1 mouse cellular context compared by ENCODE assay signal in the genomic region with DNA sequence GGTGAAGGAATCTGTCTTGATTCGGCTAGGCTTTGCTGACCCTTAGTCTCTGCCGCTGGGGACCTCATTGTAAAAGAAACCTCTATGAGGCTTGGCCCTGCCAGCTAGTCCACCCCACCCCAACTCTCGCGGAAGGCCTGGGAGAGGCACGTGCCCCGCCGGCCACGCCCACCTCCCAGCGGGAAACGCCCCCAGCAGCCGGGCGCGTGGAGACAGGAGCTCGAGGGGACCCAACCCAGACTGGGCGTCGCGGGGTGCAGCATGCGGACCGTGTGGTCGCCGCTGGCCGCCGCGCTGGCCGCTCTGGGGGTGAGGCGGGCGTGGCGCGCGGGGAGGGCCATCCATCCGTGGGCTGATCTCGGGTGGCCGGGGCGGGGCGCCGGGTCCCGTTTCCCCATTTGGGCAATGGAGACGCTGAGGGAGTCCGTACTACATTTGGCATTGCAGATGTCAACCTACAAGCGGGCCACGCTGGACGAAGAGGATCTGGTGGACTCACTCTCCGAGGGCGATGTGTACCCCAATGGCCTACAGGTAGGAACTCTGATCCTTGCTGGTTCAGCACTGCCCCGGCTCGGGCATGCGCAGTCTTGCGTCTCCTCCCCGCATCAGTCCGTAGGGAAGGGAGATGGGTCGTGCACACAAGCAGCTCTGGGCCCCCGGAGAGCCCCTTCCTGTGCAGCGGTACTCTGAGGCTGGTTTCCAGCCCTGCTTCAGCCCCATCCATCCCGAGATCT.
TF ChIP-seq lines count a peak whose summit lies in the region.

No protein-coding gene starts in this region.

TF ChIP-seq in MEL, 35 proteins besides CTCF, POLR2A, EP300 and RAD21 (continued from another document):
- TF ChIP-seq NELFE (IDR thresholded peaks at IDR 0.05; ENCODE audit: low read depth, low read length) (peak; percentile 78), MAX (IDR thresholded peaks at IDR 0.05; ENCODE audit: low read length) (peak; percentile 95), MYC (IDR thresholded peaks at IDR 0.05; ENCODE audit: low read depth, low read length) (0 out of 2 replicates have a peak, but pooled peaks have one; percentile 55), MXI1 (IDR thresholded peaks at IDR 0.05; ENCODE audit: low read depth, low read length) (peak; percentile 94), TAL1 (IDR thresholded peaks at IDR 0.05; ENCODE audit: low read length) (no peak), HCFC1 (IDR thresholded peaks at IDR 0.05; ENCODE audit: low read depth, low read length) (0 out of 2 replicates have a peak, but pooled peaks have one; percentile 39), TBP (IDR thresholded peaks at IDR 0.05; ENCODE audit: low read depth, low read length) (0 out of 2 replicates have a peak, but pooled peaks have one; percentile 20), ZMIZ1 (IDR thresholded peaks at IDR 0.05; ENCODE audit: low read depth, low read length) (peak; percentile 27; the same call in 1 of the 2 replicates), USF2 (IDR thresholded peaks at IDR 0.05; ENCODE audit: borderline replicate concordance in 1 of 2, insufficient read depth in 1 of 2, low read depth in 1 of 2, low read length in 2 of 2) (peak in 1 of 2 experiments; percentile 78; a peak in 2 of 4 replicates), NRF1 (IDR thresholded peaks at IDR 0.05; ENCODE audit: insufficient read depth, low read depth, low read length, poor library complexity, severe bottlenecking) (peak; percentile 75), RCOR1 (IDR thresholded peaks at IDR 0.05; ENCODE audit: low read depth, low read length) (no peak), ELF1 (IDR thresholded peaks at IDR 0.05; ENCODE audit: low read depth, low read length) (peak; percentile 6; the same call in 1 of the 2 replicates)
